Mouse (Mus musculus): ENCODE results near the gene Rhbg. TPM values are rescaled to one million over a fixed set of nuclear protein-coding genes. Genes with fewer than 3 reads are reported as not detected.

The Rhbg gene
- polyA plus RNA-seq, 1 experiment: not detected

GRCm38 (mm10) chr3:88222446-88222845, 32.1 kb downstream of the Rhbg start:
- H3ac ChIP-seq (ENCODE audit: control insufficient read depth, insufficient read length, low read depth): no peak overlapping the region
- no peaks in the 10 kb centered on the region for H3K36me3 ChIP-seq (ENCODE audit: control insufficient read depth, insufficient read depth)
- H3K79me3 ChIP-seq (ENCODE audit: low read depth): no peaks in the 10 kb centered on the region
- no peak overlapping the region for H3K4me3 ChIP-seq (ENCODE audit: insufficient read depth, poor library complexity, severe bottlenecking)
- no peaks in the 10 kb centered on the region for H3K79me2 ChIP-seq (ENCODE audit: control insufficient read depth, insufficient read depth)
- peaks cover 52% of the 10 kb centered on the region for H3K27me3 ChIP-seq (ENCODE audit: control insufficient read depth, insufficient read depth, insufficient read length)
- no peak for TF ChIP-seq FOSL1 (IDR thresholded peaks at IDR 0.05; ENCODE audit: insufficient read depth, low read length, poor library complexity, severe bottlenecking)
- no peak for TF ChIP-seq MAX (IDR thresholded peaks at IDR 0.05)
- no peak for TF ChIP-seq MYOD1 (IDR thresholded peaks at IDR 0.05; ENCODE audit: control insufficient read depth, insufficient read length, low read depth)
- TF ChIP-seq MYOG (IDR thresholded peaks at IDR 0.05; ENCODE audit: control insufficient read depth, extremely low read depth, insufficient read length): no peak
- no peak for TF ChIP-seq CEBPB (IDR thresholded peaks at IDR 0.05; ENCODE audit: low read depth)
- TF ChIP-seq CTCF (IDR thresholded peaks at IDR 0.05; ENCODE audit: control insufficient read depth, insufficient read depth, insufficient read length): no peak
- no peak for TF ChIP-seq USF1 (IDR thresholded peaks at IDR 0.05; ENCODE audit: low read depth)

GRCm38 (mm10) chr3:88221519-88222390, 32.8 kb downstream of the Rhbg start:
- Histone ChIP-seq H3ac (ENCODE audit: control insufficient read depth, insufficient read length, low read depth) (no peak overlapping the region), H3K79me2 (ENCODE audit: control insufficient read depth, insufficient read depth) (no peaks in the 10 kb centered on the region), H3K27me3 (ENCODE audit: control insufficient read depth, insufficient read depth, insufficient read length) (peaks cover 49% of the 10 kb centered on the region), H3K36me3 (ENCODE audit: control insufficient read depth, insufficient read depth) (no peaks in the 10 kb centered on the region), H3K79me3 (ENCODE audit: low read depth) (no peaks in the 10 kb centered on the region), H3K4me3 (ENCODE audit: insufficient read depth, poor library complexity, severe bottlenecking) (no peak overlapping the region)
- TF ChIP-seq MAX (IDR thresholded peaks at IDR 0.05) (no peak), USF1 (IDR thresholded peaks at IDR 0.05; ENCODE audit: low read depth) (no peak), CEBPB (IDR thresholded peaks at IDR 0.05; ENCODE audit: low read depth) (no peak), FOSL1 (IDR thresholded peaks at IDR 0.05; ENCODE audit: insufficient read depth, low read length, poor library complexity, severe bottlenecking) (no peak), MYOD1 (IDR thresholded peaks at IDR 0.05; ENCODE audit: control insufficient read depth, insufficient read length, low read depth) (no peak), MYOG (IDR thresholded peaks at IDR 0.05; ENCODE audit: control insufficient read depth, extremely low read depth, insufficient read length) (no peak), CTCF (IDR thresholded peaks at IDR 0.05; ENCODE audit: control insufficient read depth, insufficient read depth, insufficient read length) (no peak)

DNA sequence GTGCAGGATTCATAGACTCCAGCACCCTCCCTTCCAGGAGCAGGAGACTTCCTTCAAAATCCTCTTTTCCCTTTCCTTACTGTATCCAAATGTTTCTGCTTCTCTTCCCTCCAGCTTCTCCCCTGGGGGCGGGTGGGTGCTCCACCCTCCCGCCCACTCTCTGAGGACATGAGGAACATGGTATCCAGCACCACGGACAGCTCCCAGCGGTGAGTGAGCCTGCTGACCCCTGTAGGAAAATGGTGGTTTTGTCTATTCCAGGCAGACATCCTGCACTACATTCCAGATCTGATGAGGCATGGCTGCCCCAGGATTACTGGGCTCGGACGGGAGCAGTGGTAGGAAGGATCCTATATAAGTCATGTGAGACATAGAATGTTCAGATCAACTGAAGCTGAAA, 33.7 kb downstream of the Rhbg start:
- Histone ChIP-seq H3K4me3 (ENCODE audit: insufficient read depth, poor library complexity, severe bottlenecking) (no peak overlapping the region), H3K27me3 (ENCODE audit: control insufficient read depth, insufficient read depth, insufficient read length) (peaks cover 47% of the 10 kb centered on the region), H3ac (ENCODE audit: control insufficient read depth, insufficient read length, low read depth) (no peak overlapping the region), H3K79me3 (ENCODE audit: low read depth) (no peaks in the 10 kb centered on the region), H3K79me2 (ENCODE audit: control insufficient read depth, insufficient read depth) (no peaks in the 10 kb centered on the region), H3K36me3 (ENCODE audit: control insufficient read depth, insufficient read depth) (no peaks in the 10 kb centered on the region)
- TF ChIP-seq FOSL1 (IDR thresholded peaks at IDR 0.05; ENCODE audit: insufficient read depth, low read length, poor library complexity, severe bottlenecking) (no peak), CEBPB (IDR thresholded peaks at IDR 0.05; ENCODE audit: low read depth) (no peak), MAX (IDR thresholded peaks at IDR 0.05) (peak; percentile 80)

DNA sequence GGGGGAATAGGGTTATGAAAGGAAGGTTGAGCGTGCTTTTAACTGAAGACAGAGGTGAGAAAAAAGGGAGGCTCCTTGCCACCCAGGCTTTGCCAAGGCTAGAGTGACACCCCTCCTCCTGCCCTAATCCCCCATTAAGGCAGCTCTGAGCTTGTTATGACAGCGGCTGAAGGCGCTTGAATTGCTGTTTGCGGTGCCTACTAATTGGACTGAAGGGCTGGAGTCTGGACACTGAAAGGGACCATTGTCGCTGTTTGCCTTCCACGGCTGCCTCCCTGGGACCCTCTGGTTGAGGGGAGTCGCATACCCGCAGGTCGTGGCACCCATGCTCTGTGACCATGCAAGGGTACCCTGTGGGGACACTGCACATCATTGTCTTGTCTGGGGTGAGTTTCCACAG, 34.6 kb downstream of the Rhbg start:
- H3K79me2 ChIP-seq (ENCODE audit: control insufficient read depth, insufficient read depth): no peaks in the 10 kb centered on the region
- no peaks in the 10 kb centered on the region for H3K36me3 ChIP-seq (ENCODE audit: control insufficient read depth, insufficient read depth)
- TF ChIP-seq USF1 (IDR thresholded peaks at IDR 0.05; ENCODE audit: low read depth) (no peak), CEBPB (IDR thresholded peaks at IDR 0.05; ENCODE audit: low read depth) (no peak), FOSL1 (IDR thresholded peaks at IDR 0.05; ENCODE audit: insufficient read depth, low read length, poor library complexity, severe bottlenecking) (no peak), MYOG (IDR thresholded peaks at IDR 0.05; ENCODE audit: control insufficient read depth, extremely low read depth, insufficient read length) (no peak)
- H3K4me3 ChIP-seq (ENCODE audit: insufficient read depth, poor library complexity, severe bottlenecking): no peak overlapping the region
- H3K27me3 ChIP-seq (ENCODE audit: control insufficient read depth, insufficient read depth, insufficient read length): peaks cover 49% of the 10 kb centered on the region
- no peaks in the 10 kb centered on the region for H3K79me3 ChIP-seq (ENCODE audit: low read depth)
- no peak overlapping the region for H3ac ChIP-seq (ENCODE audit: control insufficient read depth, insufficient read length, low read depth)

DNA sequence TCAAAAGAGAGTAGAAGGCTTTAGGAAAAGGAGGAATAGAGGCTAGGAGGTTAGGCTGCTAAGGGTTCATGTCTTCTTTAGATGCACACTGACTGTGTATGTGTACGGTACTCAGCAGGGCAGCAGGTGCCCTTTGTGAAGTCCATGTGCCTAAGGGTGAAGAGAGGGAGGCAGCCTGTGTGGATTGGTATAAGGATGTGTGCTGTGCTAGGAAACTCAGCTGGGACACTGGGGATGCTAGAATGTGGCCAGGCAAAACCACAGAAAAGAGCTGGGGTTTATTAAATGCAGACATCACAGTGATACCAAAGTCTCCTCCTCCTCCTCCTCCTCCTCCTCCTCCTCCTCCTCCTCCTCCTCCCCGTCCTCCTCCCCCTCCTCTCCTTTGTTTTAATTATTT, 36.8 kb downstream of the Rhbg start:
- H3K79me3 ChIP-seq (ENCODE audit: low read depth): no peaks in the 10 kb centered on the region
- H3K27me3 ChIP-seq (ENCODE audit: control insufficient read depth, insufficient read depth, insufficient read length): peaks cover 52% of the 10 kb centered on the region
- no peaks in the 10 kb centered on the region for H3K79me2 ChIP-seq (ENCODE audit: control insufficient read depth, insufficient read depth)
- no peak for TF ChIP-seq CEBPB (IDR thresholded peaks at IDR 0.05; ENCODE audit: low read depth)
- no peak for TF ChIP-seq MAX (IDR thresholded peaks at IDR 0.05)
- TF ChIP-seq FOSL1 (IDR thresholded peaks at IDR 0.05; ENCODE audit: insufficient read depth, low read length, poor library complexity, severe bottlenecking): no peak
- no peak for TF ChIP-seq USF1 (IDR thresholded peaks at IDR 0.05; ENCODE audit: low read depth)
- no peak for TF ChIP-seq MYOG (IDR thresholded peaks at IDR 0.05; ENCODE audit: control insufficient read depth, extremely low read depth, insufficient read length)
- TF ChIP-seq MYOD1 (IDR thresholded peaks at IDR 0.05; ENCODE audit: control insufficient read depth, insufficient read length, low read depth): no peak
- TF ChIP-seq CTCF (IDR thresholded peaks at IDR 0.05; ENCODE audit: control insufficient read depth, insufficient read depth, insufficient read length): no peak
- no peak overlapping the region for H3K4me3 ChIP-seq (ENCODE audit: insufficient read depth, poor library complexity, severe bottlenecking)
- H3ac ChIP-seq (ENCODE audit: control insufficient read depth, insufficient read length, low read depth): no peak overlapping the region
- H3K36me3 ChIP-seq (ENCODE audit: control insufficient read depth, insufficient read depth): no peaks in the 10 kb centered on the region

Measured in C2C12 (cell line).